ENCODE assay signal across 23 mouse cellular contexts in genomic region chr19:53120483-53120882, GRCm38 (mm10).
"Had no signal": no experiment of that assay in that cellular context is flagged by ENCODE, and none has a peak within 500 bp of the region (broad histone marks: within the 10 kb centered on the region; RNA-seq: fewer than 3 reads in every experiment).

No protein-coding gene starts in this region.

- H3K4me1 ChIP-seq: hindbrain, embryonic 13.5 days; hindbrain, embryonic 15.5 days; limb, embryonic 13.5 days; limb, embryonic 15.5 days had no signal

- H3K4me2 ChIP-seq: heart, embryonic 11.5 days; heart, embryonic 13.5 days; heart, embryonic 15.5 days; hindbrain, embryonic 13.5 days; hindbrain, embryonic 15.5 days; kidney, embryonic 15.5 days; limb, embryonic 13.5 days; limb, embryonic 15.5 days; liver, embryonic 13.5 days had no signal

- H3K36me3 ChIP-seq: heart, embryonic 13.5 days; heart, embryonic 15.5 days; hindbrain, embryonic 13.5 days; hindbrain, embryonic 15.5 days; kidney, embryonic 15.5 days; limb, embryonic 13.5 days; limb, embryonic 15.5 days; liver, embryonic 13.5 days had no signal

- H3K9ac ChIP-seq: heart, embryonic 13.5 days; heart, embryonic 15.5 days; hindbrain, embryonic 13.5 days; hindbrain, embryonic 15.5 days; kidney, embryonic 15.5 days; limb, embryonic 13.5 days; limb, embryonic 15.5 days; liver, embryonic 13.5 days had no signal

- H3K4me3 ChIP-seq: heart, embryonic 13.5 days; heart, embryonic 15.5 days; hindbrain, embryonic 13.5 days; hindbrain, embryonic 15.5 days; kidney, embryonic 15.5 days; left cerebral cortex, adult 2 months; limb, embryonic 13.5 days; limb, embryonic 15.5 days; liver, embryonic 13.5 days had no signal

- H3K27me3 ChIP-seq: heart, embryonic 13.5 days; heart, embryonic 15.5 days; hindbrain, embryonic 13.5 days; hindbrain, embryonic 15.5 days; kidney, embryonic 15.5 days; limb, embryonic 13.5 days; limb, embryonic 15.5 days; liver, embryonic 13.5 days had no signal

- DNase-seq: gastrocnemius, postnatal 14 days; gastrocnemius, postnatal 36 days; heart, adult 18-20 months; heart, postnatal 14 days; heart, postnatal 36 days; kidney, adult 11 months; kidney, adult 2 months; kidney, adult 9 months; kidney, postnatal 14 days; kidney, postnatal 4 days; liver, embryonic 13.5 days had no signal

- ATAC-seq: hindbrain, postnatal 0 days; intestine, embryonic 16.5 days had no signal

- H3K27ac ChIP-seq: heart, embryonic 13.5 days; heart, embryonic 15.5 days; hindbrain, embryonic 13.5 days; hindbrain, embryonic 15.5 days; hindbrain, postnatal 0 days; kidney, embryonic 15.5 days; kidney, postnatal 0 days; left cerebral cortex, adult 2 months; limb, embryonic 13.5 days; limb, embryonic 15.5 days; liver, embryonic 13.5 days had no signal

- H3K9me3 ChIP-seq: heart, embryonic 15.5 days; hindbrain, embryonic 13.5 days; hindbrain, embryonic 15.5 days; limb, embryonic 15.5 days; liver, embryonic 13.5 days had no signal
